Mouse (Mus musculus) heart, adult 11 months (tissue): Measurements from ENCODE around the gene Tanc1.

ENCODE experiments used
- DNase-seq: peaks from one replicate; pipeline ENCODE4 v3.0.0; 2022

Gene Tanc1

GRCm38 (mm10) chr2:59685606-59685950, 73.7 kb downstream of the Tanc1 start:
- DNase-seq = no peak

GRCm38 (mm10) chr2:59688261-59689104, 76.6 kb downstream of the Tanc1 start:
- no peak for DNase-seq

- DNase-seq = no peak
These were observed 79.3 kb downstream of the Tanc1 start for GRCm38 (mm10) chr2:59691112-59691511.

- DNase-seq = no peak
These were observed 81.6 kb downstream of the Tanc1 start for GRCm38 (mm10) chr2:59693473-59693872.

- DNase-seq = no peak
These were observed 85.3 kb downstream of the Tanc1 start for GRCm38 (mm10) chr2:59697123-59697522.

- peak; percentile 96 for DNase-seq
These were observed 86.1 kb downstream of the Tanc1 start for GRCm38 (mm10) chr2:59697722-59698634.

- DNase-seq = peak; percentile 34
These were observed 86.9 kb downstream of the Tanc1 start for GRCm38 (mm10) chr2:59698635-59699300.

- DNase-seq = peak; percentile 80
These were observed 88.1 kb downstream of the Tanc1 start for GRCm38 (mm10) chr2:59699893-59700292.

- peak; percentile 63 for DNase-seq
These were observed 93.4 kb downstream of the Tanc1 start for GRCm38 (mm10) chr2:59705221-59705620.

GRCm38 (mm10) chr2:59706806-59707205, 95.0 kb downstream of the Tanc1 start:
- DNase-seq = peak; percentile 92

- DNase-seq = peak; percentile 84
These were observed 96.3 kb downstream of the Tanc1 start for GRCm38 (mm10) chr2:59707922-59708706.

- DNase-seq = peak; percentile 62
These were observed 98.9 kb downstream of the Tanc1 start for GRCm38 (mm10) chr2:59710771-59711170.

GRCm38 (mm10) chr2:59711992-59712391, 100.2 kb downstream of the Tanc1 start:
- DNase-seq = peak; percentile 80

- DNase-seq = peak; percentile 44
These were observed 100.6 kb downstream of the Tanc1 start for GRCm38 (mm10) chr2:59712484-59712883.

- peak; percentile 58 for DNase-seq
These were observed 102.0 kb downstream of the Tanc1 start for GRCm38 (mm10) chr2:59713626-59714556.

GRCm38 (mm10) chr2:59714992-59715391, 103.2 kb downstream of the Tanc1 start:
- peak; percentile 72 for DNase-seq

- peak; percentile 69 for DNase-seq
These were observed 104.6 kb downstream of the Tanc1 start for GRCm38 (mm10) chr2:59716461-59716860.

- peak; percentile 88 for DNase-seq
These were observed 106.0 kb downstream of the Tanc1 start for GRCm38 (mm10) chr2:59717746-59718294.

GRCm38 (mm10) chr2:59718601-59719416, 107.0 kb downstream of the Tanc1 start:
- peak; percentile 69 for DNase-seq

GRCm38 (mm10) chr2:59719831-59720230, 108.0 kb downstream of the Tanc1 start:
- DNase-seq = peak; percentile 29
